Mouse (Mus musculus) cerebellum, adult 9-10 months (tissue): Measurements from ENCODE around the gene Gm3336.
A peak's percentile ranks its signal among the peaks of the same experiment; 100 is the strongest.

Experiments used
- DNase-seq: peaks from one replicate; pipeline ENCODE4 v3.0.0; 2022

The Gm3336 gene

GRCm38 (mm10) chr8:70749097-70749674 is 30.8 kb downstream of the Gm3336 start:
- DNase-seq, result no peak

- DNase-seq, result no peak
Measured at GRCm38 (mm10) chr8:70750128-70750680, 31.9 kb downstream of the Gm3336 start.

GRCm38 (mm10) chr8:70752000-70752764 is 33.8 kb downstream of the Gm3336 start:
- DNase-seq, result peak; percentile 81

- peak; percentile 72 for DNase-seq
Measured at GRCm38 (mm10) chr8:70753151-70753550, 34.8 kb downstream of the Gm3336 start.

GRCm38 (mm10) chr8:70754043-70754870 is 35.9 kb downstream of the Gm3336 start, which contains the start of gene Rab3a:
TSS of gene Rab3a (plus strand) at chr8:70754679.
- peak; percentile 98 for DNase-seq

- peak; percentile 89 for DNase-seq
Measured at GRCm38 (mm10) chr8:70754871-70755660, 36.7 kb downstream of the Gm3336 start.

GRCm38 (mm10) chr8:70755661-70756475 is 37.5 kb downstream of the Gm3336 start:
- DNase-seq, result no peak

GRCm38 (mm10) chr8:70756476-70757040 is 38.2 kb downstream of the Gm3336 start:
- DNase-seq, result peak; percentile 55

- DNase-seq, result peak; percentile 65
Measured at GRCm38 (mm10) chr8:70757523-70758307, 39.4 kb downstream of the Gm3336 start.

GRCm38 (mm10) chr8:70758308-70758615 is 39.9 kb downstream of the Gm3336 start:
- peak; percentile 60 for DNase-seq

- DNase-seq, result peak; percentile 68
Measured at GRCm38 (mm10) chr8:70758616-70759561, 40.5 kb downstream of the Gm3336 start.

- no peak for DNase-seq
Measured at GRCm38 (mm10) chr8:70760350-70760749, 42.0 kb downstream of the Gm3336 start.

GRCm38 (mm10) chr8:70760775-70761406 is 42.5 kb downstream of the Gm3336 start, which contains the start of gene Mpv17l2:
TSS of gene Mpv17l2 (minus strand) at chr8:70760946.
- DNase-seq, result peak; percentile 98

GRCm38 (mm10) chr8:70762118-70762517 is 43.8 kb downstream of the Gm3336 start:
- DNase-seq, result peak; percentile 54

- peak; percentile 78 for DNase-seq
Measured at GRCm38 (mm10) chr8:70763354-70763753, 45.0 kb downstream of the Gm3336 start.

- DNase-seq, result no peak
Measured at GRCm38 (mm10) chr8:70764026-70764425, 45.7 kb downstream of the Gm3336 start.

GRCm38 (mm10) chr8:70764676-70765075 is 46.3 kb downstream of the Gm3336 start:
- peak; percentile 54 for DNase-seq

- DNase-seq, result no peak
Measured at GRCm38 (mm10) chr8:70765329-70765728, 47.0 kb downstream of the Gm3336 start.
